Mouse (Mus musculus) T-cell, adult 2 months (primary cell): ENCODE measurements at regions not wholly inside any gene's neighbourhood (a gene's known extent, or its start where the extent isn't known, plus 50 kb on each side); places are given as distances from the start of the nearest gene placed in this dataset.

Experiments used
- DNase-seq: peaks from one replicate; pipeline ENCODE4 v3.0.0; 2022; ENCODE audit warnings: low spot score

GRCm38 (mm10) chr14:25407111-25407510, 51.9 kb upstream of the Zmiz1 start:
- no peak for DNase-seq
